Mouse (Mus musculus) right cerebral cortex, adult 2 months (tissue): Measurements from ENCODE around the gene Fam69b.
A peak's percentile ranks its signal among the peaks of the same experiment; 100 is the strongest.

ENCODE experiments used
- DNase-seq, 2 experiments: peaks; one replicate each; pipeline ENCODE4 v3.0.0; 2021 to 2022; ENCODE audit warnings: low spot score in 2 of 2

Gene Fam69b

GRCm38 (mm10) chr2:26661768-26662508 is 33.7 kb downstream of the Fam69b start:
- no peak for DNase-seq

- no peak for DNase-seq
Measured at GRCm38 (mm10) chr2:26662509-26662882, 34.2 kb downstream of the Fam69b start.

DNA sequence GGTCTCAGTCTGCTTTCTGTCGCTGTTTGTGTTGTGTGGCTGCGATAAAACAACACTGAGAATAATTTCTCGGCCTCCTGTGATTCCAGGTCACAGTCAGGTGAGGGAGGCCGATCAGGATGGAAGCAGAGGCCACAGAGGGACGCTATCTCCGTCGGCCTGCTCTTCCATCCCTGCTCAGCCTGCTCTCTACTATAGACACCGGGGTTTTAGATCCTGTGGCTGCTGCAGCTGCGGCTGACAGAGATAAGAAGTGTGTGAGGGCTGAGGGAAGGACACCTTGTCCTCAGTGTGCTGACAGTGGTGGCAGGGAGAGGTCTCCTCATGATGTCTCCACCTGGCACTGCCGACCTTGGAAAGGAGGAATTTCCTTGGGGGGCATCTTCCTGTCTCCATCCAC is 34.9 kb downstream of the Fam69b start:
- no peak for DNase-seq

DNA sequence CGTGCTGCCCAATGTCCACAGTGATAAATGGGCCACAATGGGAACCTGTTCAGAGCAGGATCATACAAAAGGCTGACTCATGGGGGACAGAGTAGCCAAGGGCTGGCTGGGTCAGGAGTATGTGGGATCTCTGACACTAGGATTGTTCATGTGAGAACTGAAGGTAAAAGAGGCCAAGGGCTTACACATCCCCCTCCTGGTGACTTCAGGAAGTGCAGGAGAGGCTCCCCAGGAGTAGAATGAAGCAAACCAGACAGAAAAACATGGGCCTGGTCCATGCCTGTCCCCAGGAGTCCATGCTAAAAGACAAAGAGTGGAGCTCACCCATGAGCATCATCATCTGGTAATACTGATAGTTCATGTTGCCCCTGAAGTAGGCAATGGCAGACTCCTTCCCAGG is 35.3 kb downstream of the Fam69b start:
- peak; percentile 27 to 40 for DNase-seq

- no peak for DNase-seq
Measured at GRCm38 (mm10) chr2:26668746-26669145, 40.5 kb downstream of the Fam69b start.

- DNase-seq, result no peak
Measured at GRCm38 (mm10) chr2:26671182-26671581, 42.9 kb downstream of the Fam69b start, which contains the start of gene Lcn4. Lcn4 (minus strand) TSS chr2:26671282.
